Mouse (Mus musculus) kidney, adult 8-10 months (tissue): ENCODE measurements around the gene Gal.

ENCODE experiments used
- DNase-seq, 2 experiments: peaks; one replicate each; pipeline ENCODE4 v3.0.0; 2022

The Gal gene

DNA sequence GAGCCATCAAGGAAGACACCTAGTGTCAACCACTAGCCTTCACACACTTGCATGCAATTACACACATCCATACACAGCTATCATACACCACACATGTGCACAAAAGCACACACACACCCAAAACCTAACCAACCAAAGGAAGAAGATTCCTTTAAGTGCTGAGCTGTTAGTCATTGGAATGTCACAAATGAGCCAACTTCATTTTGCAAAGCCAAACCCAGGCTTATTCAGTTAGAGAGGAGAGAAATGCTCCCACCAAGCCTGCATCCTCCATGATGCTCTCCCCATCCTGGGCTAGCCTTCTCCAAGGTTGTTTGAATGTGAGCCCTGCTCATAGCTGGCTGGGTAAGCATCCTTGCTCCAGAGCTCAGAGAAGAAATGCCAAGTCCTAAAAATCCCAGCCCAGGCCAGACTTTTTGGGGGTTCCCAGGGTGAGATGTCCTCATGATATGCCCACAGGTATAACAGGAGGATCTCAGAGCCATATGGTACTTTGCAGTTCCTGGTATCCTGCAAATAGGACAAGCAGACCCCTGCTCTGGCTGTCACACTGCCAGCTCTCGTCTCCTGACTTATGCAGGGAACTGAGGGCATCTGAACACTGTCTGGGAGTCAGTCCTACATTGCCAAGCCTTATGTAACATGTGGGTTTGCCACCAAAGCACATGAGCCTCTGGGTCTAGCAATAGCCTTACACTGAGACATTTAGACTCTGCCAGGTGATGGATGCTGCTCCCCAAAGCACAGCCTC, 8.6 kb downstream of the Gal start:
- no peak for DNase-seq

DNA sequence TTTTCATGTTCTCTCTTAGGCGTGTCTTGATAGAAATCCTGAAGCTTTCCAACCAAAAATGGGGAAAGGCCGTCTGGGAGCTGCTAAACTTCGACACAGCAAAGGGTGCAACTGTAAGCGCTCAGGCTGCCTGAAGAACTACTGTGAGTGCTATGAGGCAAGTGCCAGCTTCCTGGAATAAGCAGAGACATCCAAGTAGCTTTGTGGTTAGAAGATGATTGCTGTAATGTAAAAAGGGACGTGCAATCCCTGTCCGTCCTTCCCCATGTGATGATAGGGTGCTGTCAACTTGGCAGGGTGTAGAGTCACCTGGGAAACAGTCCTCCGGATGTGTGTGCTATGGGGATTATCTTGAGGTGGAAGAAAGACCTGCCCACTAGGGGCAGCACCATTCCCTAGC, 10.3 kb downstream of the Gal start:
- no peak for DNase-seq

DNA sequence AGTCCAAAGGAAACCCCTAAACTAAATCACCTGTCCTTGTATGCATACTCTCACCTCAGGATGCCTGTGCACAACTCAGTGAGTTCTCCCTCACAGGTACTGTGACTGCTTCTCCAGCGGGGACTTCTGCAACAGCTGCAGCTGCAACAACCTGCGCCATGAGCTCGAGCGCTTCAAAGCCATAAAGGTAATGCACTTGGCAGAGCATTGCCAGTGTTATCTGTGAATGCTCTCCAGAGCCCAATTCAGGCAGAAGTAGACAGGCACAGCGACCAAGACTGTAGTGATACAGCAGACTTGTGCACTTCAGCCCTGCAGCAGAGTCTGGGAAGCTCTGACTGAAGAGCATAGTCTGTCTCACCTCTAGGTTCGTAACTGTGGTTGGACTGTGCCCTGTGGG, 12.0 kb downstream of the Gal start:
- no peak for DNase-seq

DNA sequence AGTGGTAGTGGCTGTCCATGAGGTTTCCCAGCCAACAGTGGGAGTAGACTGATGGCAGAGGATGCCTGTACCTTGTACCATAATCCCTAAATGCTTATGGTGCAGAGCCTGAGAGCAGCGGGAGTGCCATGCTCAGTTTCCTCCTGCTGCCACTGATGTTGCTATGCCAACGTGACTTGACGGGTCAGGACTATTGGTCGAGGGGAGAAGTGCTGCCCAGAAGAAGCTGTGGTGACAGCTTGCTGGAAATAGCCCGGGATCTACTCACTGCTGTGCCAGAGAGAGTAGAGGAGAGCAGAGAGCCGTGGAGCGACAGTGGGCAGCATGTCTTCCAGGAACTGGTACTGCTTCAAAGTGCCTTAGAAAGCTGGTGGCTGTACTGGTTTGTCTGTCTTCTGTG, 12.4 kb downstream of the Gal start:
- DNase-seq, result no peak

DNA sequence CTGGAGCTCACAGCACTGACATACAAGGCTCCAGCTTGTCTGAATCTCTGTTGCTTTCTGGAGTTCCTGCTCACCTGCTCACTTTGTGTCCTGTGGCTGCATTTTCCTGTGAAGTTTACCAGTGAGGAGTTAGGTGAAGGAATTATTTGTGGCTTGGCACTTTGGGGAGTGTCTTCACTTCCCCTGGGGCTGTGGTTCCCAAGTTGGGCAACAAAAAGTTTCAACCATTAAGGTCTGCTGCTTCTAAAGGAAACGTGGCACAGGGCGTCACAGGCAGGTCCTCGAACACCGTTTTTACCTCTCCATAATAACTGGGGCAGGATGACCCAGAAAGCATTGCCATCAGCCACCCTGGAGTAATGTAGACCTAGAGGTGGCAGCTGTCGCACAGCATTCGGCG, 12.8 kb downstream of the Gal start:
- no peak for DNase-seq

DNA sequence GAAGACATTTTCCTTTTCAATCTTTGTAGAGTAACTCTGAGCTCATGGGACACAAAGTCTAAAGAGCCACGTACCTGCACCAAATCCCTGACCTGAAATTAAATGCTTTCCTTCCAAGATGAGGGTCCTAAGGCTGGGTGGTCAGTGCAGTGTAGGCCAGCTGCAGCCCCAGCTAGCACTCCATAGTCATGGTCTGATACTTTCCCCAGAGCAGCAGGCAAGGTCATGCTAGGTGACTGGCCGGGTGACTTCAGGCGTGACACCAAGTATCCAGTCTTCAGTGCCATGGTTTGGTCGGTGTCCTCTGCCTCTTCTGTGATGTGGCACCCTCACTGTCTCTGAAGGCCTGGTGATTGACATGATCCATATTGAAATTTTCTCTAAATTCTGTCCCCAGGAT, 14.3 kb downstream of the Gal start:
- DNase-seq, result no peak

DNA sequence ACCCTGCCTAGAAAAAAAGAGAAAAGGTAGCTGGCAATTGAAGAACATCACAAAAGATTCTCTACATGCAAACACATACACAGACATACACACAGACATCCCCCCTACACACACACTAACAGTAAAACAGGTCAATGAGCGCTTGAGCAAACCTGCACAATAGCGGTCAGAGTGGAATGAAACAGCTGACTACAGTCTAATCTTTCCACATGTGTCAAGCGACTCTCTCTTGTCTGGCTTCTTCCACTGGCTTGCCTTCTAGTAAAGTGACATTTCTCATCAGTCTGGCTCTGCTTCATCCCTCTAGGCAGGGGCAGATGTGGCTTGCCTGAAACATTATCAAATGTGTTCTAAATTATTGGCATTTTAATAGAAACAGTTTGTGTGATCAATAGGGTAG, 20.1 kb downstream of the Gal start:
- no peak for DNase-seq

DNA sequence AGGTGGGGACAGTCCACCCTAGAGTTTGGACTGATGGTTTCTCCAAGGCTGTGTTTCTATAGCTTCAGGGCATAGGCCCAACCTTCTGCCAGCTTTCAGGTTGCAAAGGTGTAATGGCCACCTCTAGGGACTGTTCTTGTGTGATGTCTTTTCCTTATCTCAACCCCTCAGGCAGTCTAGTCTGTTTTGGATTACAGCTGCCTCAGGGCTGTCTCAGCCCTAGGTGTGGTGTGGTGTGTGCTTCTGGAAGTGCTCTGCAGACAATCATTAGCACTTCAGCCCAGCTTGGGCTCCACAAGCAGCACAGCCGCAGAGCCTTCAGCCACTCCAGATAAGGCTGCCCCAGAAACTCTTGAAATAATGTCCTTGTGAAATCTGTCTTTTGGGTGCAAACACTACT, 22.0 kb downstream of the Gal start:
- DNase-seq, result no peak

DNA sequence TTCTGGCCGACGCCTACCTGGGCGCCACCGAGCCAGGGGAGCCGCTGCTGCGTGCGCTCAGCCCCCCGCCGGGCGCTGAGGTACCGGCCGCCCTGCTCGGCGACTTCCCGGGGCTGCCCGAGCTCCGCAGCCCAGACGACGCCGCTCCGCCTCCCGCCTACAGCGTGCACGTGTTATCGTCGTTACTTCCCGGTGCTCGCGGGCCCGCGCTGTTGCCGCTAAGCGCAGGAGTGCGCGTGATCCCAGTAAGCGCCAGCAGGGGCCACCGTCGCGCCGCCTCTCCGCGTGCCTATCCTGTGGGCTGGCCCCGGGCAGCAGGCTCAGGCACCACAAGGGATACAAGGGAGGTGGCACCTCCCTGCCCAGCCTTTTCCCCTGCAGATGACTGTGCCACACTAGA, 25.3 kb downstream of the Gal start:
- DNase-seq, result peak; percentile 78 to 90

DNA sequence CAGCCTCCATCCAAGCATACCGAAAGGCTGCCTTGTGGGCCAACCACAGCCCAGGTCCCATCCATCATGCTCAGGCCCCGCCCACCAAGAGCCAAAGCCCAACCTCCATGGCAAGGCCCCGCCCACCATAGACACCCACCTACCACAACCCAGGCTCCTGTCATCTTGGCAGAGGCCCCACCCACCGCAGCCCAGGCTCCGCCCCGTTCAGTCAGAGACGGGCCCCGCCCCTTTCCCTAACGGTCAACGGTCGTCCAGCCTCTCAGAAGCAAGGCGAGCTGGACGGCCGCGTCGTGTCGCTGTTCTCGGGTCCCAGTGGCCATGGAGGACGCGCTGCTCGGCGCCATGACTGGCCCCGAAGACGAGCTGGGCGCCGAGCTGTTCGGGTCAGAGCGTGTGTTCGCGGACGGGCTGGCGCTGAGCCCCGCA, 25.7 kb downstream of the Gal start, which contains the start of gene Tesmin:
Gene Tesmin, plus strand, starts transcription at position 229 of the 429 bp plus-strand sequence.
- DNase-seq, result peak; percentile 91 to 97

DNA sequence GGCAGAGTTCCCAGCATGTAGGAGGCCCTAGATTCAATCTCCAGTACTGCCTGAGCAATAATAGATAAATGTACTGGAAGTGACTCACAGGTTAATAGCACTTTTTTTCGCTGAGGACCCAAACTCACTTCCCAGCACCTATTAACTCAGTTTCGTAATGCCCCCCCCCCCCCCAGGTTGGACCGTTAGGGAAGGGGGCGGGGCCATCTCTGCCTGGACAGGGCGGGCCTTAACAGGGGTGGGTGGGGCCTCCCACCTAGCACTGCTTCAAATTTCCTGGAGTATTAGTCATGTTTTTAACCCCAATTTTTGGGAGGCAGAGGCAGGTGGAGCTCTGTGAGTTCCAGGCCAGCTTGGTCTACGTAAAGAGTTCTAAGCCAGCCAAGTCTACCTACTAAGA, 26.3 kb downstream of the Gal start:
- no peak for DNase-seq

DNA sequence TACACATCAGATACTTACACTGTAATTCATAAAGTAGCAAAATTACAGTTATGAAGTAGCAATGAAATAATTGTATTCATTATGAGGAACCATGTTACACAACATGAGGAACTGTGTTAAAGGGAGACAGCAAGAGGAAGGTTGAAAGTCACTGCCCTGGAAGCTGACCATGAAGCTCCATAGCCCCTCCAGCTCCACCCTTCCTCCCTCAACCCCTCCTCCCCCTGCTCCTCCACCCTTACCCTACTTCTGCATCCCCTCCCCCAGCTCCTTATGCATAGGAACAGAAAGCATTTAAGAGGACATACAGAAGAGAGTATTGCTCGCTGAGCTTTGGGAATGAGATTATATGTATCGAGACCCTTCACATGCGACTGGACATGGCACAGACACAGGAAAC, 35.7 kb downstream of the Gal start:
- DNase-seq, result no peak

DNA sequence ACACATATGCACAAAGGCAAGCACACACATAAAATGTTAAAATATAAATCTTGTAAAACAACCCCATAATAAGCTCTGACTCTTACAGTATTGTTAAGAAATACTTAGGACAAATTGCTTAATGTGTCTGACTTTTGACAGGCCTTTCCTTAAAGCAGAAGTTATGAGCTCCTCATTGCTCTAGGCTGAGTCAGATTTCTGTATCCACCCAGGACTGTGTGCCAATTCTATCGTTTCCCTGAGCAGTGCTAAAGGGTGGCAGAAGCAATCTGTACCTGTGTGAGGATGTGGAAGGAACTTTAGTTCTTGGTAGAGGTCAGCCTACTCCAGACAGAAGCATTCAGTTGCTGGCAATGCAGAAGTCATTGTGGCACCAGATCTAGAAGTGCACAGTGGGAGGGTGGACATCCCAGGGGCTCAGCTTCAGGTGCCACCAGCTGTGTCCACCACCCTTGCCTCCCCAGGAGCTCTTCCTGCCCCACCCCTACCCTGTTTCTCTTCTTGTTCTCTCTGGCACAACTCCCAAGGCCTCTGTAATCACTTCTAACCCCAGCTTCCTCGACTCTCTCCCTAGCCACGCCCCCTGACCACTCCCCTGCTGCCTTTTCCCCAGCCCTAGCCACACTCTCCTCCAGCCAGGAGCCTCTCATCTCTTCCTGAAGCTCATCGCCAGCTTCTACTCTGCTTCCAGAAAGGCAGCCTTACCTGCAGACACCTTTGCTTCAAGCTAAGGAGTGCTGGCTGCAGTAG, 37.2 kb downstream of the Gal start:
- DNase-seq, result no peak

DNA sequence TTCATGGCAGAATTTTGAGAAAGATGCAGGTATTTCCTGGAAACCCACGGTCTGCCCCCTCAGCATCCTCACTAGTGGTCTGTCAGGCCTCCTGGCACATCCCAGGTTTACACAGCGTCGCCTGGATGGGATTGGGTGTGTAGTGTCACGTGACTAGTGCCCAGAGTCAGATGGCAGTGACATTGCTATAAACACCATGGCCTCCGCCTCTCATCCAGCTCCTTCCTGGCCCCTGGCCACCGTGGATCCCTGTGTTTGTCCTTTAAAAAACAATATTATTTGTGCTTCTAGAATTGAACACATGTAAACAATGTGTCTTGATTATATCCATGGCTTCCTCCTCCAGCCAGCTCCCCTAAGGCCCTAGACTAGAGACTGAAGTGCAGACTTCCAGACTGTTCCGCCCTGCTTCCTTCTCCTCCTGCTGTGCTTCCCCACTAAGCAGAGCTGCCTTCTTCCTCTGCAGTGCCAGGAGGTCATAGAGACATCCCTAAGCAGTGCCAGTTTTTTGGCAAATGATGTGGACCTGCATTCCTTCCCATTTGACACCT, 38.3 kb downstream of the Gal start:
- DNase-seq, result no peak

DNA sequence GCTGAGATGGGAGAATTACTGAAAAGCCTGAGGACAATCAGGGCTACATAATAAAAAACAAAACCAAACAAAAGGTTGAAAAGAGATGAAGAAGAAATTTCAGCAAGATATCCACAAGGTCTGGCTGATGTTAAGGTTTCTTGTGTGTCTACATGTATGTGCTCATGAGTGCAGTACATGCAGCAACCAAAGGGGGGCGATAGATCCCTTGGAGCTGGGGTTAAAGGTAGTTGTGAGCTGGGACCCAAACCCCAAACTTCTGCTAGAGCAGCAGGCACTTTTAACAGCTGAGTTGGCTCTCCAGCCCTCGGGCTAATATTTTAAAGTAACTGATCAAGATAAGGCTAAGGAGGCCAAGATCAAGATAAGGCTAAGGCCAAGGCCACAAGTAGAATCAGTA, 40.3 kb downstream of the Gal start:
- DNase-seq, result no peak

DNA sequence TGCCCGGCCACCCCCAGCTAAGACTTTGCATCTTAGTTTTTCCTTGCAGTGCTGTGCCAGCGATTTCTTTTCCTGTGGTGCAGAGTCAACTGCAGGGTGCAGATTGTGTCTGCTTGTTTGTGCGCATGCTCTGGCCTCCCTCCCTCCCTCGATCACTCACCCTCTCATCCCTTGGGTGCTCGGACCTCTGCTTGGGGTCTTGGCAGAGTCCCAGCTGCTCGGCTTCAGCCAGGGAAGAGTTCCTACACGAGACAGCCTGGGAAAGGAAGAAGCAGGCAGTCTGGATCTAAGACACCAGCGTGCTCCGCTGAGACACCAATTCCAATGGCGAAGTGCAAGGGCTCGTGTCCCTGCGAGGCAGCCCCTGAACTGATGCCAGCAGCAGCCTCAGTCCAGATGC, 41.0 kb downstream of the Gal start:
- DNase-seq, result peak; percentile 33 to 38

DNA sequence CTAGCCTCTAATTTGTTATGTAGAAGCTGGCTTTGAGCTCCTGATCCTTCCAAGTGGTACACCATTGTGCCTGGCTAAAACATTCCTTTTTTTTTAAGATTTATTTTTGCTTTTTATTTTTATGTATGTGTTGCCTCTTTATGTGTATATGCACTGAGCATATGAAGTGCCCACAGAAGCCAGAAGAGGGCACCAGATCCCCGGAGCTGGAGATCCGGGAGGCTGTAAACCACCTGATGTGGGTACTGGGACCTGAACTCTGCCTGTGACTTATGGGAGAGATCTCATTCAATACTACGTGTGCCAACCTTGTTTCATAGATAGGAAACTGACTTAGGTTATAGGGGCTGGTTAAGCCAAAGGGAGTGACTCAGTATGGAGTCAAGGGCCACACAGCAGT, 46.1 kb downstream of the Gal start:
- no peak for DNase-seq

DNA sequence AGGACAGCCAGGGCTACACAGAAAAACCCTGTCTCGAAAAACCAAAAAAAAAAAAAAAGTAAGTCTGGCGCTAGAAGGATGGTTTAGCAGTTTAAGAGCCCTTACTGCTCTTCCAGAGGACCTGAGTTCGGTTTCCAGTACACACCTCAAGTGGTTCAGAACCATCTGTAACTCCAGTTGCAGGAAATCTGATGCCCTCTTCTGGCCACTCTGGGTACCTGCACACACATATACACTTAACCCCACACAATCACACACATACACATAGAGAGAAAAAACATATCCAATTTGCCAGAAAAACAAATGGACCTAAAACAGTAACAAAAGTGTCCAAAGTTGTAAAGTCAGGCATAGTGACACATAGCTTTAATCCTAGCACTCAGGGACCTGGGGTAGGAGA, 49.3 kb downstream of the Gal start:
- DNase-seq, result no peak

DNA sequence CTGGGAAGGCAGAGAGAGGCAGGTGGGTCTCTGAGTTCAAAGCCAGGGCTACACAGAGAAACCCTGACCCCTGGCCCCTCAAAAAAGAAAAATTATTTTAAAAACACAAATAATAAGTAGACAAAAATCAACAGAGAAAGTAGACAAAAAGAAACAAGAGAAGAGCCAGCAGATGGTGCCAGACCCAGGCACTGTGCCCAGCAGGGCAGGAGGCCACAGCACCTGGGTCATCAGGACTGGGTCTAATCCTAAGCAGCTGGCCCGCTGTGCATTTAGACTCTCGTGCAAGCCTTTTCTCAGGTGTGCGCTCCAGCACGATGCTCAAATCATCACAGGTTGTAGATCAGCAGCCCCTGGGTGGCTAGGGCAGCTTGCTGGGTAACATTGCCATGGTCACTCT, 50.8 kb downstream of the Gal start:
- no peak for DNase-seq
